Mouse (Mus musculus): ENCODE data around the gene Acsf2. TPM values are rescaled to one million over a fixed set of nuclear protein-coding genes. Genes with fewer than 3 reads are reported as not detected.

The Acsf2 gene
- polyA plus RNA-seq, 1 experiment from 2014 or later, result 4.3 TPM

Other genes with a start within 250 kb of the Acsf2 start
- 0.34 and 0.96 TPM in 2 replicates for gene Abcc3, start 208.9 kb downstream of the Acsf2 start, polyA plus RNA-seq (2014; fragmentation: Nextera tagmentation; extraction: Ambion mirVana)
- 2.7 and 4.3 TPM in 2 replicates for gene Cacna1g, start 127.7 kb downstream of the Acsf2 start, polyA plus RNA-seq (2014; fragmentation: Nextera tagmentation; extraction: Ambion mirVana)
- gene Spata20, start 115.7 kb downstream of the Acsf2 start, polyA plus RNA-seq (2014; fragmentation: Nextera tagmentation; extraction: Ambion mirVana), result 0.15 TPM in 1 of 2 replicates, not detected in the other
- gene Epn3, start 101.9 kb downstream of the Acsf2 start, polyA plus RNA-seq (2014; fragmentation: Nextera tagmentation; extraction: Ambion mirVana), result 8.2 and 9.1 TPM in 2 replicates
- gene Mycbpap, start 80.1 kb downstream of the Acsf2 start, polyA plus RNA-seq (2014; fragmentation: Nextera tagmentation; extraction: Ambion mirVana), result 9.1 and 9.9 TPM in 2 replicates
- gene Rsad1, start 52.6 kb downstream of the Acsf2 start, polyA plus RNA-seq (2014; fragmentation: Nextera tagmentation; extraction: Ambion mirVana), result 2.6 and 4.6 TPM in 2 replicates
- gene Chad, start 36.8 kb downstream of the Acsf2 start, polyA plus RNA-seq (2014; fragmentation: Nextera tagmentation; extraction: Ambion mirVana), result 0.21 TPM in 1 of 2 replicates, not detected in the other
- 137 and 170 TPM in 2 replicates for gene Lrrc59, start 27.9 kb upstream of the Acsf2 start, polyA plus RNA-seq (2014; fragmentation: Nextera tagmentation; extraction: Ambion mirVana)
- 128 and 136 TPM in 2 replicates for gene Mrpl27, start 51.9 kb upstream of the Acsf2 start, polyA plus RNA-seq (2014; fragmentation: Nextera tagmentation; extraction: Ambion mirVana)
- 17.5 and 17.9 TPM in 2 replicates for gene Eme1, start 52.1 kb upstream of the Acsf2 start, polyA plus RNA-seq (2014; fragmentation: Nextera tagmentation; extraction: Ambion mirVana)
- 9.0 and 11.9 TPM in 2 replicates for gene Xylt2, start 75.6 kb upstream of the Acsf2 start, polyA plus RNA-seq (2014; fragmentation: Nextera tagmentation; extraction: Ambion mirVana)
- not detected in 2 replicates for gene Gm11541, start 102.6 kb upstream of the Acsf2 start, polyA plus RNA-seq (2014; fragmentation: Nextera tagmentation; extraction: Ambion mirVana)
- gene Cdc34b, start 139.9 kb upstream of the Acsf2 start, polyA plus RNA-seq (2014; fragmentation: Nextera tagmentation; extraction: Ambion mirVana), result 0.13 TPM in 1 of 2 replicates, not detected in the other
- gene Tmem92, start 180.8 kb upstream of the Acsf2 start, polyA plus RNA-seq (2014; fragmentation: Nextera tagmentation; extraction: Ambion mirVana), result not detected in 2 replicates